Mouse (Mus musculus): ENCODE measurements around the gene Lyz1. TPM values are rescaled to one million over a fixed set of nuclear protein-coding genes. Genes with fewer than 3 reads are reported as not detected.
"Not testable (repeated sequence)": the region's sequence is repeated elsewhere in the genome, so short reads cannot be mapped to it uniquely, and the experiment has no call there.

Lyz1 gene
- polyA plus RNA-seq, 1 experiment from 2014 or later, result not detected

DNA sequence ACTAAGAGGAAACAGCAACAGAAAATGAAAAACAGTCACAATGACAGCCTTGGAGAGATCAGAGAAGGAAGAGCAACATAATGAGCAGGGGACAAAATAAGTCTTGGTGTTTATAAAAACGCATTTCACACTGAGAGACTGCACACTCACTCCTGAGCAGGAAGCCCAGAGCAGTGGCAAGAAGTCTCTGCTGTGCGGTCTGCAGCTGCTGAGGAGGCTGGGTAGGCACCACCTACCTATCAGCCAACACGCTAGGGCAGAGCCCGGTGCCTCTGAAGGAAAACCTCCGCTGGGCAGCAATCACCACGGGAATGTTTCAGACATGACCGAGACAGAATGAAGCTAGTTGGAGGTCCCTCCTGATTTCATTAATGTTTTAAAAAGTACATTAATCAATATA lies 7.1 kb downstream of the Lyz1 start:
- not testable (repeated sequence) for H3K27ac ChIP-seq (replicated peaks); H3K9ac ChIP-seq (replicated peaks); H3K9me3 ChIP-seq; H3K27me3 ChIP-seq; H3K4me1 ChIP-seq; ATAC-seq (replicated peaks); H3K36me3 ChIP-seq; H3K4me3 ChIP-seq; H3K4me2 ChIP-seq (replicated peaks)
- 99% methylated on average over 4 of the region's 7 CpGs for WGBS

DNA sequence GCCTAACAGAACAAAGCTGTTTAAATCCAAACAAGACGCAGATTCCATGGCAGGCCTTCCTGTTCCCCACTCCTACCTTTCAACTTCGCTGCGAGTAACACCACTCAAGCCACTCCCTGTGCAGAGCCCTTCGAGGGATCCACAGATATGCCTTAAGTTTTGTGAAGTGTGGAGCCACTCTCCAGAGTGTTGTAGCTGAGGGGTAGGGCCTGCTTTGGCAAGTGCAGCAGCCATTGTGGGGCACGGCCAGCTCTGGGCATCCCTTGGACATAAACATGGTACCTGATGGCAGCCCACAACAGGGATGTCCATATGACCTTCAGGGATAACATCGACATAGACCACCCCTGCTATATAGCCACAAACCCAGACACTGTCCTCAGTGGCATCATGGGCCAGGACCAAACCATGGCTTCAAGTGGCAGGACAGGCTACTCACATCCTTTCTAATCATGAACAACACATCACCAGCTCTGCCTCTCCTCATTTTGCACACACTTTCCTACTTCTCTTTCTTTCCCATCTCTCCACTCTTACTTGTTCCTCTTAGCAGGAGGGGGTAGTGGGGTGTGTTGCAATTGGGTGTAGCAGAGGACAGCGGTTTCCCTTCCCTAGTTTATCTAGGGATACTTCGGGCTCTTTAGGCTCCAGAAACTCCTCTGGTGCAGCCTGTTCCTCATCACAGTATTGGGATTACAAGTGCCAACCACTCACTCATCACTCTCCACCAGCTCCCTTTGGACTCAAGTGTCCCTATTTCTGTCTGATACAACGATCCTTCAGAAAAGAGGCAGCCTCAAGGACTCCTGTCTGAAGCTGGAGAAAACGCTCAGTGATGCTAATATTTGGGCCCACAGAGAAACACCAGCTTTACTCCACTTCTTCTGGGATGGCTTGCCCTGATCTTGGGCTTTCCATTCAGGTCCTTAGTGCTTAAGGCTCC lies 7.8 kb downstream of the Lyz1 start:
- ATAC-seq (replicated peaks), result no peak
- 85% methylated on average over 10 of the region's 10 CpGs for WGBS

DNA sequence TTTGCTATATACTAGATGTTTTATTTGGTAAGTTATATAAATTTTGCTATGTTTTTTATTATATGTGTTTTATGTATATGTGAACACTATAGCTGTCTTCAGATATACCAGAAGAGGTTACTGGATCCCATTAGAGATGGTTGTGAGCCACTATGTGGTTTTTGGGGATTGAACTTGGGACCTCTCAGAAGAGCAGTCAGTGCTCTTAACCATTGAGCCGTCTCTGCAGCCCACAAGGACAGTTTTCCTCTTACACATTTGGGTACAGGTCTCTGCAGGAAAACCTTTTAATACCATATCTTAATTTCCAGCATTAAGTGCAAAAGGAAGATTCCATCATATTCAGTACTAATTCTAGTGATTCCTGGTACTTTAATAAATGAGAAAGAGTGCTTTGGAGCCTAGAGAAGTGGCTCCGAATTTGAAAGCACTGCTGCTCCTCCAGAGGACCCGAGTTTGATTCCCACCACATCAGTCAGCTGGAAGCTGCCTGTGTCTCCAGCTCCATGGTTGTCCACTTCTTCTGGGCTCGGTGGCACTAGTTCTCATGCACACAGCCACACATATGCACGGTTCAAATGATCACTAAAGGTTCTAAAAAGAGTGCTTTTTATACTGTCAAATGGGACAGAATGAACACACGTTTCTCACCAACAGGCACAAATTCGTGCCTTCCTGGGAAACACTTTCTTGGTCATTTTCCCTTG lies 8.6 kb downstream of the Lyz1 start:
- Histone ChIP-seq H3K9me3 (no peaks in the 10 kb centered on the region), H3K27ac (replicated peaks) (no peak overlapping the region), H3K4me2 (replicated peaks) (no peak overlapping the region), H3K27me3 (no peaks in the 10 kb centered on the region), H3K9ac (replicated peaks) (no peak overlapping the region), H3K4me3 (no peak overlapping the region), H3K4me1 (no peaks in the 10 kb centered on the region), H3K36me3 (no peaks in the 10 kb centered on the region)
- no peak for ATAC-seq (replicated peaks)
- 77% methylated on average over 7 of the region's 7 CpGs for WGBS

More for the DNA sequence above, 7.8 kb downstream of the Lyz1 start:
- Histone ChIP-seq H3K4me2 (replicated peaks) (no peak overlapping the region), H3K27ac (replicated peaks) (no peak overlapping the region), H3K4me3 (no peak overlapping the region), H3K27me3 (no peaks in the 10 kb centered on the region), H3K9me3 (no peaks in the 10 kb centered on the region), H3K36me3 (no peaks in the 10 kb centered on the region), H3K9ac (replicated peaks) (no peak overlapping the region), H3K4me1 (no peaks in the 10 kb centered on the region)

DNA sequence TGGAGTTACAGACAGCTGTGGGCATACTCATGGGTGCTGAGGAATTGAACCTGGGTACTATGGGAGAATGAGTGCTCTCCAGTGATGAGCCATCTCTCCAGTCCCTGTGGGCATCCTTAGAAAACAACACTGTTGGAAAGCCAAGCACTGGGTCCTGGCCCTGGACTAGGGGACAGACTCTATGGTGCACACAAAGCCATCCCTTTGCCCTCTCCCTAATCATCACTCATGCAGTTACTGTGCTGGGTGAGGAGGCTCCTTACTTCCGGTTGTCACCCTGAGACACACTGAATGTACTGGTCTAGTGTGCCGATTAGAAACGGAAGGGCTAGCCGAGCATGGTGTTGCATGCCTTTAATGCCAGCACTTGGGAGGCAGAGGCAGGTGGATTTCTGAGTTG lies 9.5 kb downstream of the Lyz1 start:
- not testable (repeated sequence) for H3K4me2 ChIP-seq (replicated peaks); H3K27me3 ChIP-seq; H3K4me3 ChIP-seq; H3K4me1 ChIP-seq; ATAC-seq (replicated peaks); H3K27ac ChIP-seq (replicated peaks); H3K9me3 ChIP-seq; H3K36me3 ChIP-seq; H3K9ac ChIP-seq (replicated peaks)
- 91% methylated on average over 4 of the region's 4 CpGs for whole genome bisulfite sequencing

DNA sequence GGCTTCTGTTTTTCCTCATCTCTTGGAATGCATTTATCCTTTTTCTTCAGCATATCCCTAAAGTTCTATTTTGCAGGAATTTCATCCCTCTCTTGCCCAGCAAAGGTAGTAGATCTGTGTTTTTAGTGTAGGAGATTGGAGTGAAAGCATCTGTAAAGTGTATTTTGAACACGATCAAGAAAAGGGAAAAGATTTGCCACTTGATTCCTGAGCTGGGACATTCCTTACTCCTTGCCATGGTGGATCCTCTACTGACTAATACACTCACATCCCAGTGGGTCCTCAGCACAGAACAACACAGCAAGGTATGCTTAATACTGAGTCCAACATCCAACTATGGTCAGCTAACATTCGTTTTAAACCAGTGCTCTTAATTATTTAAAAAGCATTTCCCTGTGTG lies 10.1 kb downstream of the Lyz1 start:
- no peaks in the 10 kb centered on the region for H3K36me3 ChIP-seq

DNA sequence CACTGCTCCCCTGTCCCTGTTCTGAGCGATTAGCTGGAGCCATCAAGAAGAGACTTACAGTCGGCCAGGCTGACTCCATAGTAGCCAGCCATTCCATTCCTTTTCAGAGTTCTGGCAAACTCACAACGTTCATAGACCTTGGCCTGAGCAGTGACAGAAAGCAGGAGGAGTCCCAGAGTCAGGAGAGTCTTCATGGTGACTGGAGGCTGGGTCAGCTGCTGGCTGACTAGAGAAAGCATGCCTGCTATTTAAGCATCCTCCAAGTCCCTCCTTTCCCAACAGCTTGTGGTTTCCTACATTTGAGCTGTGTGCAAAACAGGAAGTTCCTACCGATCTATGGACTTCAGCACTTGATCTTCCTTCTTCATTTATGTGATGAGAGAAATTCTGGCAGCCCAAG lies 10.6 kb downstream of the Lyz1 start, which contains the start of gene Lyz2:
Gene Lyz2, minus strand, starts transcription at position 273 of the 400 bp plus-strand sequence.
- H3K9ac ChIP-seq (replicated peaks), result no peak within 1 kb of the TSS
- H3K4me3 ChIP-seq, result no peak within 1 kb of the TSS
- no peak for ATAC-seq (replicated peaks)

More for the DNA sequence above, 10.1 kb downstream of the Lyz1 start:
- no peak overlapping the region for H3K9ac ChIP-seq (replicated peaks)
- H3K4me1 ChIP-seq, result no peaks in the 10 kb centered on the region
- no peaks in the 10 kb centered on the region for H3K9me3 ChIP-seq
- no peak overlapping the region for H3K27ac ChIP-seq (replicated peaks)
- H3K4me2 ChIP-seq (replicated peaks), result no peak overlapping the region
- no peak for ATAC-seq (replicated peaks)
- 86% methylated on average over 2 of the region's 2 CpGs for WGBS
- H3K4me3 ChIP-seq, result no peak overlapping the region
- H3K27me3 ChIP-seq, result no peaks in the 10 kb centered on the region

DNA sequence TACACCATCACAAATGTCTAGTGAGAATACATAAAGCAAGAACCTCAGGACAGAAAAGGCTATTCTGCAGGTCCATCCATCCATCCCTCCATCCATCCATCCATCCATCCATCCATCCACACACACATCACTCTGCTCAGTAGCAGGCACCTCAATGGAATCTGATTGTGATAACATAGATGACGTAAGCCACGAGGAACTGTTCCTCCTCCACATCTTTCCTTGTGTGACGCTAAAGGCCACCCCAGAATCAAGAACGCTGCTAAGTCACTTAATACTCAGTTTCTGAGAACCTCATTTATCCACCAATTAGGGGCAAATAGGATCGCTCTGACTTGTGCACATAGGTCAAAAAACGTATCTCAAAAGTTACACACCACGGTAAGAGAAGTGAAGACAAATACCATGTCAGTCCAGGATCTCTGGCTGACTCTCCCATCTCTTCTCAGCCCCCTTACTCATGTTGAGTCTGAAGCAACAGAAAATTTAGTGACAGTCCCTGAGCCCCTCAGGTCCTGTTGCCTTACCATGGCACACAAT lies 11.2 kb downstream of the Lyz1 start:
- Histone ChIP-seq H3K36me3 (no peaks in the 10 kb centered on the region), H3K4me2 (replicated peaks) (no peak overlapping the region), H3K9me3 (no peaks in the 10 kb centered on the region), H3K4me3 (no peak overlapping the region), H3K4me1 (no peaks in the 10 kb centered on the region), H3K27ac (replicated peaks) (no peak overlapping the region), H3K9ac (replicated peaks) (no peak overlapping the region), H3K27me3 (no peaks in the 10 kb centered on the region)
- no peak for ATAC-seq (replicated peaks)
- 93% methylated on average over 7 of the region's 7 CpGs for WGBS

More for the DNA sequence above, 10.6 kb downstream of the Lyz1 start, which contains the start of gene Lyz2:
- no peaks in the 10 kb centered on the region for H3K27me3 ChIP-seq
- H3K36me3 ChIP-seq, result no peaks in the 10 kb centered on the region
- H3K4me1 ChIP-seq, result no peaks in the 10 kb centered on the region
- no peaks in the 10 kb centered on the region for H3K9me3 ChIP-seq
- no peak within 1 kb of the TSS for H3K4me2 ChIP-seq (replicated peaks)
- no peak within 1 kb of the TSS for H3K27ac ChIP-seq (replicated peaks)
- WGBS, result 65% methylated on average over 4 of the region's 4 CpGs

DNA sequence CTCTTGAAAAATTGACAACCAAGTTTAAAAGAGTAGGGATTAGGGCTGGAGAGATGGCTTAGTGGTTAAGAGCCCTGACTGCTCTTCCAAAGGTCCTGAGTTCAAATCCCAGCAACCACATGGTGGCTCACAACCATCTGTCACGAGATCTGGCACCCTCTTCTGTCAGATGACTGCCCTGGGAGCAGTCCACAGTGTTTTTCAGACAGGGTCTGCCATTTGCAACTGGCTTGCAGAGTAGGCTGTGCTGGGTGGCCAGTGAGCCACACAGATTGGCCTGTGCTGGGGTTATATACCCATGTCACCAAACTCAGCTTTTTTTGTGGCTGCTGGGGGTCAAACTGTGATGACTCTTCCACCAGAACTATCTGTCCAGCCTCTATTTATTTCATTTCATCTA lies 12.7 kb downstream of the Lyz1 start:
- H3K4me3 ChIP-seq, result no peak overlapping the region
- H3K9me3 ChIP-seq, result no peaks in the 10 kb centered on the region
- H3K27me3 ChIP-seq, result no peaks in the 10 kb centered on the region
- no peaks in the 10 kb centered on the region for H3K4me1 ChIP-seq
- no peaks in the 10 kb centered on the region for H3K36me3 ChIP-seq
- H3K9ac ChIP-seq (replicated peaks), result no peak overlapping the region
- ATAC-seq (replicated peaks), result no peak
- no peak overlapping the region for H3K27ac ChIP-seq (replicated peaks)
- 50% methylated on average over 1 of the region's 1 CpGs for WGBS
- no peak overlapping the region for H3K4me2 ChIP-seq (replicated peaks)

DNA sequence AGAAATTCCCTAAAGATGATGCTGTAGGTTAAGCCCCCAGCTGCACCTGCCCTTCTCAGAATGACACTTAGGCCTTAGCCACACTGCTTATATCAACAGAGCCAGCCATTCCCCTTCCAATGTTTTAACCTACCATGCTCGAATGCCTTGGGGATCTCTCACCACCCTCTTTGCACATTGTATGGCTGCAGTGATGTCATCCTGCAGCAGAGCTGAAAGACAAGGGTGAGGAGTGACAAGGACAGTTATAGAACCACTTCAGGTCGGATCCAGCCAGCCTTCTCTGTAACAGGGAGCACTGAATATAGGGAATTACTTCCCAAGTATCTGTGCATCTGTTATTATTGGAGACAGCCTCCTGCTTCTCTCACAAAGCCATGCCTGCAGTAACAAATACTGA lies 14.2 kb downstream of the Lyz1 start:
- not testable (repeated sequence) for H3K9ac ChIP-seq (replicated peaks)

DNA sequence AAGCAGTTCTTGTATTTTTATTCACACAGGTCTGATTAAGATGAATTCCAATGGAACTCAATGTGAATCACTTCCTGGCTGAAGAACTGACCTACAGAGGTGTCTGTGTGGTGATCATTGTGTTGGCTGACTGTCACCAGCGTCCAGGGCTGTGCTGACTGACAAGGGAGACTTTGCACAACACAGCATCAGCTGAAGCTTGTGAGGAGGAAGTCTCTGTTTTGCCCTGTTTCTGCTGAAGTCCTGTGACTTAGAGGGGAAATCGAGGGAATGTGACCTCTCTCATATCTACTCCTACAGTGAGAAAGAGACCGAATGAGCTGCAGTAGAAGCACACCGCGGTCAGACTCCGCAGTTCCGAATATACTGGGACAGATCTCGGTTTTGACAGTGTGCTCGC lies 14.9 kb downstream of the Lyz1 start:
- H3K4me3 ChIP-seq; H3K4me2 ChIP-seq (replicated peaks); H3K27ac ChIP-seq (replicated peaks); H3K9me3 ChIP-seq; H3K9ac ChIP-seq (replicated peaks); H3K27me3 ChIP-seq; H3K4me1 ChIP-seq; ATAC-seq (replicated peaks); H3K36me3 ChIP-seq: not testable (repeated sequence)
- 85% methylated on average over 9 of the region's 9 CpGs for WGBS

More for the DNA sequence above, 14.2 kb downstream of the Lyz1 start:
- not testable (repeated sequence) for H3K4me1 ChIP-seq; H3K36me3 ChIP-seq; H3K27me3 ChIP-seq; H3K27ac ChIP-seq (replicated peaks); H3K4me2 ChIP-seq (replicated peaks); H3K9me3 ChIP-seq; H3K4me3 ChIP-seq; ATAC-seq (replicated peaks)
- 51% methylated on average over 2 of the region's 2 CpGs for WGBS

DNA sequence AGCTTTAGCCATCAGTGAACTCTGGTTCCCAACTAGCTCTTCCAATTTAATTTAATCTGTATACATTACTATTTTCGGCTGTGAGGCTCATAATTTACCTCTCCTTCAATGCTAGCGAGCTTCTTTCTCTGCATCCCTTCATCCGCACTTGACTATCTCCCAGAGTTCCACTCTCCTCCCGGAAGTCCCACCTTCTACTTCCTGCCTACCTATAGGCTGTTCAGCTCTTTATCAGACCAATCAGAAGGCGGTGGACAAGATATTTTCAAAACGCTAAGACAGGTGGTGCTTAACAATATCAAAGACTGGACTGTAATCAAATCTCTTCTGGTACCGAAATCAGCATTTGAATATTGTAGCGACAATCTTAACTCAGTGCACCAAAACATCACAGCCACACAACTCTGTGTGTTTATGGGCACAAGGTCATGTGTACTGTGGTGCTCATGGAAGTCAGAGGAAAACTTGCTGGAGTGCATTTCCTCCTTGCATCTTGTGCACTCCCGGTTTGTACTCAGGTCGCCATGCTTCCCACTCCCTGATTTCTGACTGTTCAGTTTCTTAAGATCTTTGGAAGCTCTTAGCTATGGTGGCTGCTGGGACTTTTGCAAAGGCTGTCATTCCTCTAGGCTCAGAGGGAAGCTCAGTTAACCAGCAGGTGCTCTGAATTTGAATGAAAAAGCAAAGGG lies 16.8 kb downstream of the Lyz1 start:
- Histone ChIP-seq H3K27me3 (no peaks in the 10 kb centered on the region), H3K36me3 (no peaks in the 10 kb centered on the region), H3K4me1 (no peaks in the 10 kb centered on the region), H3K4me2 (replicated peaks) (no peak overlapping the region), H3K9ac (replicated peaks) (no peak overlapping the region), H3K27ac (replicated peaks) (no peak overlapping the region), H3K4me3 (no peak overlapping the region), H3K9me3 (no peaks in the 10 kb centered on the region)
- WGBS, result 86% methylated on average over 10 of the region's 10 CpGs
- ATAC-seq (replicated peaks), result no peak

DNA sequence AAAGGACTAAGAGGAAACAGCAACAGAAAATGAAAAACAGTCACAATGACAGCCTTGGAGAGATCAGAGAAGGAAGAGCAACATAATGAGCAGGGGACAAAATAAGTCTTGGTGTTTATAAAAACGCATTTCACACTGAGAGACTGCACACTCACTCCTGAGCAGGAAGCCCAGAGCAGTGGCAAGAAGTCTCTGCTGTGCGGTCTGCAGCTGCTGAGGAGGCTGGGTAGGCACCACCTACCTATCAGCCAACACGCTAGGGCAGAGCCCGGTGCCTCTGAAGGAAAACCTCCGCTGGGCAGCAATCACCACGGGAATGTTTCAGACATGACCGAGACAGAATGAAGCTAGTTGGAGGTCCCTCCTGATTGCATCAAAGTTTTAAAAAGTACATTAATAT lies 18.0 kb downstream of the Lyz1 start:
- not testable (repeated sequence) for ATAC-seq (replicated peaks); H3K4me2 ChIP-seq (replicated peaks); H3K9me3 ChIP-seq; H3K27ac ChIP-seq (replicated peaks); H3K4me1 ChIP-seq; H3K36me3 ChIP-seq; H3K27me3 ChIP-seq; H3K9ac ChIP-seq (replicated peaks); H3K4me3 ChIP-seq
- WGBS, result 91% methylated on average over 3 of the region's 7 CpGs

Measured in forebrain, embryonic 15.5 days (tissue).